Mouse (Mus musculus): ENCODE measurements around the gene Sec61a2. TPM values are rescaled to one million over a fixed set of nuclear protein-coding genes. Genes with fewer than 3 reads are reported as not detected.

Sec61a2 gene
- total and polyA plus RNA-seq, 3 experiments, result 13.9 to 32.3 TPM; not detected in 1

DNA sequence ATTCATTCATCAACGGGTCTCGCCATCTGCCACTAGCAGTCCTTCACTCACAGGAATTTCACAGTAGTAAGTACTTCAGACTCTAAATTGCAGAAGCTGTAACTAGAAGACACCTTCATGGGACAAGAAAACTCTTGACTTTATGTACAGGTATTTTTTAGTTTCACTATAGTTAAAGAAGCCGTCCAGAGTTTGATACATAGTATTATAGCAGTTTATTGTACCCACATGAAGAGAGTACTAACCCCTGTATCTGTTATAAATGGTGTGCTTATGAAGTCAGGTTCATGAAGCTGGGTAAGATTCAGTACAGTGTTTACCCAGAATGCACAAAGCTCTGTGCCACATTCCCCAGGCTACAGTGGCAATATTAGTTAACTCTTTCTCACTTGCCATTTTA is 32.4 kb downstream of the Sec61a2 start, which contains the start of gene Gm13199:
TSS of gene Gm13199 (minus strand) at position 101 of the 400 bp plus-strand sequence.
- H3K4me3 ChIP-seq (ENCODE audit: control insufficient read depth in 1 of 2, insufficient read depth in 1 of 2, low read depth in 2 of 2, low read length in 2 of 2), result no peak within 1 kb of the TSS
- no peak within 1 kb of the TSS for H3K27ac ChIP-seq (ENCODE audit: control insufficient read depth, low read depth, low read length)
- peaks cover 0 to 34% of the 10 kb centered on the region in 2 experiments; a peak in 2 of 4 replicates for H3K36me3 ChIP-seq (ENCODE audit: control insufficient read depth in 1 of 2, insufficient read depth in 2 of 2, low read length in 2 of 2)
- no peak for TF ChIP-seq USF2 (IDR thresholded peaks at IDR 0.05; ENCODE audit: borderline replicate concordance in 1 of 2, insufficient read depth in 1 of 2, low read depth in 1 of 2, low read length in 2 of 2)
- no peak for TF ChIP-seq MYB (IDR thresholded peaks at IDR 0.05; ENCODE audit: low read depth, low read length)
- TF ChIP-seq KAT2A (conservative IDR thresholded peaks at IDR 0.05; ENCODE audit: low read depth, low read length), result no peak
- no peak for TF ChIP-seq USF1 (IDR thresholded peaks at IDR 0.05; ENCODE audit: low read depth, low read length)
- TF ChIP-seq JUND (IDR thresholded peaks at IDR 0.05; ENCODE audit: low read depth, low read length), result no peak
- TF ChIP-seq ELF1 (IDR thresholded peaks at IDR 0.05; ENCODE audit: low read depth, low read length), result no peak
- TF ChIP-seq MAZ (IDR thresholded peaks at IDR 0.05; ENCODE audit: low read depth, low read length), result no peak
- no peak for TF ChIP-seq ETS1 (IDR thresholded peaks at IDR 0.05; ENCODE audit: low read depth, low read length)
- no peak for TF ChIP-seq RCOR1 (IDR thresholded peaks at IDR 0.05; ENCODE audit: low read depth, low read length)
- no peak for TF ChIP-seq POLR2A (IDR thresholded peaks at IDR 0.05; ENCODE audit: control insufficient read depth in 1 of 2, insufficient read depth in 1 of 2, low read depth in 1 of 2, low read length in 2 of 2, poor library complexity in 1 of 2)
- TF ChIP-seq SMC3 (IDR thresholded peaks at IDR 0.05; ENCODE audit: low read depth, low read length), result no peak
- TF ChIP-seq NELFE (IDR thresholded peaks at IDR 0.05; ENCODE audit: low read depth, low read length), result no peak
- no peak for TF ChIP-seq CHD2 (IDR thresholded peaks at IDR 0.05; ENCODE audit: low read length)
- no peak for TF ChIP-seq MEF2A (IDR thresholded peaks at IDR 0.05; ENCODE audit: extremely low read depth, insufficient replicate concordance, low read depth, low read length, poor library complexity, severe bottlenecking)
- TF ChIP-seq POLR2AphosphoS5 (IDR thresholded peaks at IDR 0.05; ENCODE audit: borderline replicate concordance, low read depth, low read length), result no peak
- no peak for TF ChIP-seq TAL1 (IDR thresholded peaks at IDR 0.05; ENCODE audit: low read length)
- no peak for TF ChIP-seq ZNF384 (IDR thresholded peaks at IDR 0.05; ENCODE audit: low read depth, low read length)
- no peaks in the 10 kb centered on the region for H3K4me1 ChIP-seq (ENCODE audit: control insufficient read depth in 1 of 2, insufficient read depth in 2 of 2, low read length in 2 of 2)
- no peaks in the 10 kb centered on the region for H3K79me2 ChIP-seq (ENCODE audit: control insufficient read depth, insufficient read depth, low read length, poor library complexity)
- H3K27me3 ChIP-seq (ENCODE audit: control insufficient read depth in 1 of 2, insufficient read depth in 2 of 2, low read length in 2 of 2), result no peaks in the 10 kb centered on the region
- H3K9me3 ChIP-seq (replicated peaks; ENCODE audit: insufficient read depth, low read length), result no peaks in the 10 kb centered on the region
- no peak within 1 kb of the TSS for H3K9ac ChIP-seq (ENCODE audit: control insufficient read depth, low read depth, low read length, poor library complexity, severe bottlenecking)
- no peak for DNase-seq (ENCODE audit: low read depth, low spot score)

DNA sequence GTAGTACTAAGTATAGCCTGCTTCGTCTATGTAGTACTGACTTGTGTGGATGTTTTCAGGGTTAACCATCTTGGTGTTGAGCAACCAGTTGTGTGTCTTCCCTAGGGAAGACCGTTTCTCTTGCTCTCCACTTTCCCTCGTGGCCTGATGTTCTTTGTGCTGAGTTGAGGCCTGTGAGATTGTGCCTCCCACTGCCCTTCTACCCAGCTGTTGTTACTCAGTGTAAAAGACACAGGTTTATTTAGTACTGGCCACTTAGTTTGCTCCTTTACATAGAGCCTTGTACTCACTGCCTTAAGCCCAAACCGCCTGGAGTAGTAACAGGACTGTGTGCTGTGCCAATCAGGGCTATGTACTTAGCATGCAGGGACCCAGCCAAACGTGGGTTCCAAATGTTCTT is 43.4 kb downstream of the Sec61a2 start:
- Histone ChIP-seq H3K9ac (ENCODE audit: control insufficient read depth, low read depth, low read length, poor library complexity, severe bottlenecking) (no peak overlapping the region), H3K9me3 (replicated peaks; ENCODE audit: insufficient read depth, low read length) (no peaks in the 10 kb centered on the region), H3K4me3 (ENCODE audit: control insufficient read depth in 1 of 2, insufficient read depth in 1 of 2, low read depth in 2 of 2, low read length in 2 of 2) (no peak overlapping the region), H3K27me3 (ENCODE audit: control insufficient read depth in 1 of 2, insufficient read depth in 2 of 2, low read length in 2 of 2) (no peaks in the 10 kb centered on the region), H3K79me2 (ENCODE audit: control insufficient read depth, insufficient read depth, low read length, poor library complexity) (peaks cover 42% of the 10 kb centered on the region), H3K27ac (ENCODE audit: control insufficient read depth, low read depth, low read length) (no peak overlapping the region), H3K4me1 (ENCODE audit: control insufficient read depth in 1 of 2, insufficient read depth in 2 of 2, low read length in 2 of 2) (peaks cover 0 to 4% of the 10 kb centered on the region in 2 experiments; a peak in 2 of 4 replicates), H3K36me3 (ENCODE audit: control insufficient read depth in 1 of 2, insufficient read depth in 2 of 2, low read length in 2 of 2) (peaks cover 7 to 23% of the 10 kb centered on the region in 2 experiments)
- TF ChIP-seq RCOR1 (IDR thresholded peaks at IDR 0.05; ENCODE audit: low read depth, low read length) (no peak), RAD21 (IDR thresholded peaks at IDR 0.05; ENCODE audit: low read depth, low read length) (no peak)
- DNase-seq (ENCODE audit: low read depth, low spot score), result no peak

Data from MEL (cell line).